Mouse (Mus musculus) erythroblast, embryonic 14.5 days (primary cell): ENCODE results near the gene Hs1bp3.

Source experiments
- GATA1 ChIP-seq: IDR thresholded peaks from 2 replicates; pipeline ENCODE4 v1.6.1; 2012; ENCODE audit warnings: low read length, inconsistent platforms, mixed read lengths
- TAL1 ChIP-seq: IDR thresholded peaks from 3 replicates; pipeline ENCODE4 v1.6.1; 2012; ENCODE audit warnings: low read length, inconsistent platforms, mixed read lengths

- TF ChIP-seq GATA1 (no peak), TAL1 (no peak)
Observed at GRCm38 (mm10) chr12:8336601-8337285, 23.5 kb downstream of the Hs1bp3 start.
